Mouse (Mus musculus) layer of hippocampus, adult 2 months (tissue): ENCODE data around the gene Fam198a. TPM values are rescaled to one million over a fixed set of nuclear protein-coding genes. Genes with fewer than 3 reads are reported as not detected.

Experiments used
- DNase-seq, 2 experiments: peaks; one replicate each; pipeline ENCODE4 v3.0.0; 2022; ENCODE audit warnings: low spot score in 2 of 2
- H3K27ac ChIP-seq: fragments of 200-600 bp; 2 replicates; pipeline ENCODE4 v1.8.1; 2022
- H3K4me3 ChIP-seq: fragments of 200-600 bp; 2 replicates; pipeline ENCODE4 v1.8.1; 2022; ENCODE audit warnings: mild to moderate bottlenecking
- CTCF ChIP-seq: fragments of 200-600 bp; conservative IDR thresholded peaks from 2 replicates; pipeline ENCODE4 v1.8.1; 2022; ENCODE audit warnings: antibody characterized with exemption, mild to moderate bottlenecking, moderate library complexity
- total RNA-seq, 2 experiments: library from RNA; stranded (reverse); gene quantifications; 2 replicates each; pipeline ENCODE4 v1.2.3; 2021

Gene Fam198a
- total RNA-seq, 2 experiments from 2014 or later = 6.7 to 9.1 TPM

- TF ChIP-seq CTCF = no peak
Observed at GRCm38 (mm10) chr9:121912786-121913185, 38.0 kb upstream of the Fam198a start.

GRCm38 (mm10) chr9:121914226-121914757 is 36.5 kb upstream of the Fam198a start:
- TF ChIP-seq CTCF = no peak
- no peak overlapping the region for H3K4me3 ChIP-seq
- no peak for DNase-seq

More at GRCm38 (mm10) chr9:121912786-121913185, 38.0 kb upstream of the Fam198a start:
- H3K27ac ChIP-seq = no peak overlapping the region
- DNase-seq = no peak
- no peak overlapping the region for H3K4me3 ChIP-seq

GRCm38 (mm10) chr9:121915056-121915455 is 35.7 kb upstream of the Fam198a start:
- no peak for DNase-seq
- TF ChIP-seq CTCF = no peak
- Histone ChIP-seq H3K4me3 (no peak overlapping the region), H3K27ac (no peak overlapping the region)

More at GRCm38 (mm10) chr9:121914226-121914757, 36.5 kb upstream of the Fam198a start:
- H3K27ac ChIP-seq = no peak overlapping the region

GRCm38 (mm10) chr9:121916102-121916501 is 34.7 kb upstream of the Fam198a start, which contains the start of gene Cyp8b1:
Cyp8b1 (minus strand) TSS chr9:121916305.
- no peak within 1 kb of the TSS for H3K4me3 ChIP-seq
- H3K27ac ChIP-seq = no peak within 1 kb of the TSS
- no peak for TF ChIP-seq CTCF
- no peak for DNase-seq

- no peak overlapping the region for H3K4me3 ChIP-seq
- no peak for DNase-seq
- no peak for TF ChIP-seq CTCF
- H3K27ac ChIP-seq = no peak overlapping the region
Observed at GRCm38 (mm10) chr9:121919027-121919501, 31.7 kb upstream of the Fam198a start.

- TF ChIP-seq CTCF = no peak
- DNase-seq = no peak
- Histone ChIP-seq H3K4me3 (no peak overlapping the region), H3K27ac (no peak overlapping the region)
Observed at GRCm38 (mm10) chr9:121923443-121923842, 27.3 kb upstream of the Fam198a start.

- no peak for DNase-seq
- no peak for TF ChIP-seq CTCF
- Histone ChIP-seq H3K27ac (no peak overlapping the region), H3K4me3 (no peak overlapping the region)
Observed at GRCm38 (mm10) chr9:121923906-121924305, 26.9 kb upstream of the Fam198a start.

GRCm38 (mm10) chr9:121924901-121925560 is 25.8 kb upstream of the Fam198a start:
- no peak overlapping the region for H3K4me3 ChIP-seq
- TF ChIP-seq CTCF = no peak
- DNase-seq = no peak
- no peak overlapping the region for H3K27ac ChIP-seq

- no peak overlapping the region for H3K4me3 ChIP-seq
- H3K27ac ChIP-seq = no peak overlapping the region
- no peak for TF ChIP-seq CTCF
- DNase-seq = no peak
Observed at GRCm38 (mm10) chr9:121925959-121926358, 24.8 kb upstream of the Fam198a start.

GRCm38 (mm10) chr9:121926634-121927405 is 24.0 kb upstream of the Fam198a start:
- no peak overlapping the region for H3K27ac ChIP-seq
- TF ChIP-seq CTCF = no peak
- no peak for DNase-seq
- no peak overlapping the region for H3K4me3 ChIP-seq

GRCm38 (mm10) chr9:121927721-121928120 is 23.1 kb upstream of the Fam198a start:
- no peak overlapping the region for H3K27ac ChIP-seq
- no peak overlapping the region for H3K4me3 ChIP-seq
- no peak for DNase-seq
- no peak for TF ChIP-seq CTCF

GRCm38 (mm10) chr9:121928498-121928897 is 22.3 kb upstream of the Fam198a start:
- Histone ChIP-seq H3K27ac (no peak overlapping the region), H3K4me3 (no peak overlapping the region)
- DNase-seq = peak; percentile 38 to 64
- peak; percentile 83 for TF ChIP-seq CTCF

- Histone ChIP-seq H3K4me3 (no peak overlapping the region), H3K27ac (no peak overlapping the region)
- peak in 1 of 2 experiments; percentile 53 for DNase-seq
- TF ChIP-seq CTCF = no peak
Observed at GRCm38 (mm10) chr9:121934856-121935255, 15.9 kb upstream of the Fam198a start.

GRCm38 (mm10) chr9:121936952-121937351 is 13.8 kb upstream of the Fam198a start:
- DNase-seq = no peak
- no peak overlapping the region for H3K4me3 ChIP-seq
- TF ChIP-seq CTCF = no peak
- H3K27ac ChIP-seq = no peak overlapping the region
